In the genomic region with DNA sequence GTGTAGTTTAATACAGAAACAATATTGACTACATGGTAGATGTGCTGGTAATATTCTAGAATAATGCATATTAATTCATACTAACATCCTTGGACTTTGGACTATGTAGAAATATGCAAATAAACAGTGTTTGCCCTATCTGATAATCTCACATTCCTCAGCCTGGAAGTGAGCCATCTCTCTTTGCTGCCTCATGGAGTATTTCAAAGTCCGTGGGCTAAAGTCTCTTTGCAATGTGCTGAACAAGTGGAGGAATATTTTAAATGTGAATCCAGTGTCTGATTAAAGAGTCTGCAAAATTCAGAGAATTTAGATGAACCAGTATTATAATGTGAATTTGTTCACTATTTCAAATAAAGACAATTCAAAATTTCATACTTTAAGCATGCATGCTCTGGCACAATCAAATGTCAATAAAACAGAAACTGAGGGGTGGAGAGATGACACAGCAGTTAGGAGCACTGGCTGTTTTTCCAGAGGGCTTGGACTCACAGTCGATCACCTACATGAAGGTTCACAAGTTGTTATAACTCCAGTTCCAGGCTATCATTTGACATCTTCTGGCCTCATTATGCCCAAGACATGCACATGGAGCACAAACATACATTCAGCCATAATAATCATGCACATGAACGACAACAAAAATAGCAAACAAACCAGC, we compare ENCODE assay signal across 15 mouse cellular contexts.
DNase-seq lines count a peak whose midpoint lies in the region; ATAC-seq and TF ChIP-seq lines count a peak whose summit lies in the region.
"Had no signal": no experiment of that assay in that cellular context is flagged by ENCODE, and none has a peak within 500 bp of the region (broad histone marks: within the 10 kb centered on the region; RNA-seq: fewer than 3 reads in every experiment).

No protein-coding gene starts in this region.

- H3K9me3 ChIP-seq in kidney, postnatal 0 days (replicated peaks; ENCODE audit: low read length): no peaks in the 10 kb centered on the region
- no peaks in the 10 kb centered on the region for H3K9me3 ChIP-seq in liver, postnatal 0 days (ENCODE audit: low read length)
- H3K9me3 ChIP-seq: embryonic facial prominence, embryonic 10.5 days had no signal

- no peak; the same call in 1 of the 2 replicates for ATAC-seq in kidney, postnatal 0 days (replicated peaks; ENCODE audit: low FRiP score, low read depth)
- ATAC-seq in liver, postnatal 0 days: peak; percentile 96
- ATAC-seq: CD4-positive, CD25-positive, alpha-beta regulatory T cell, adult 4 months; inflammation-experienced regulatory T-cells, adult 6 months had no signal

- intact Hi-C loops in heart, postnatal 10 days (cut with DNase I): no loop called here

- no peak overlapping the region for H3K4me2 ChIP-seq in kidney, postnatal 0 days (ENCODE audit: low read length)
- H3K4me2 ChIP-seq in liver, postnatal 0 days (ENCODE audit: low read depth, low read length): no peak overlapping the region

- no peaks in the 10 kb centered on the region for H3K4me1 ChIP-seq in kidney, postnatal 0 days (replicated peaks; ENCODE audit: insufficient read depth, low read length)
- H3K4me1 ChIP-seq in liver, postnatal 0 days (ENCODE audit: insufficient read depth): no peaks in the 10 kb centered on the region
- H3K4me1 ChIP-seq: embryonic facial prominence, embryonic 10.5 days had no signal

- peak; percentile 1 to 58 for DNase-seq in layer of hippocampus, adult 18-20 months (ENCODE audit: low spot score in 2 of 2)
- no peak for DNase-seq in layer of hippocampus, postnatal 25 days (ENCODE audit: extremely low spot score in 1 of 2, low spot score in 1 of 2)
- DNase-seq in right cerebral cortex, adult 18-20 months: peak; percentile 23
- DNase-seq in right cerebral cortex, postnatal 25 days: no peak
- DNase-seq in kidney, postnatal 0 days (ENCODE audit: low spot score): peak; percentile 51
- peak; percentile 26 for DNase-seq in liver, postnatal 0 days
- DNase-seq in heart, postnatal 10 days: no peak
- no peak for DNase-seq in spleen, adult 12 weeks (ENCODE audit: low spot score)
- DNase-seq: cerebellum, adult 11-12 months; gastrocnemius, postnatal 14 days; midbrain, embryonic 14.5 days; thymus, adult 2 months had no signal

- peak; percentile 11; the same call in 1 of the 2 replicates for TF ChIP-seq EP300 in liver, postnatal 0 days (IDR thresholded peaks at IDR 0.05; ENCODE audit: low read depth)

- H3K36me3 ChIP-seq in kidney, postnatal 0 days (ENCODE audit: insufficient read depth, low read length): no peaks in the 10 kb centered on the region
- H3K36me3 ChIP-seq in liver, postnatal 0 days (replicated peaks; ENCODE audit: insufficient read depth, low read length): no peaks in the 10 kb centered on the region
- H3K36me3 ChIP-seq: embryonic facial prominence, embryonic 10.5 days had no signal

- no peak overlapping the region for H3K9ac ChIP-seq in kidney, postnatal 0 days (ENCODE audit: low read depth, low read length)
- no peak overlapping the region for H3K9ac ChIP-seq in liver, postnatal 0 days (replicated peaks)

- H3K27me3 ChIP-seq in kidney, postnatal 0 days (ENCODE audit: insufficient read depth, low read length): no peaks in the 10 kb centered on the region
- H3K27me3 ChIP-seq in liver, postnatal 0 days (ENCODE audit: insufficient read depth, low read length): no peaks in the 10 kb centered on the region

- no peak for TF ChIP-seq CTCF in kidney, postnatal 0 days (IDR thresholded peaks at IDR 0.05; ENCODE audit: low read depth)
- no peak for TF ChIP-seq CTCF in liver, postnatal 0 days (IDR thresholded peaks at IDR 0.05; ENCODE audit: low read depth)

- 75% methylated on average over 3 of the region's 3 CpGs for WGBS in kidney, postnatal 0 days
- 52% methylated on average over 3 of the region's 3 CpGs for WGBS in liver, postnatal 0 days (ENCODE audit: insufficient replicate concordance)

- H3K27ac ChIP-seq in kidney, postnatal 0 days: no peak overlapping the region
- H3K27ac ChIP-seq in liver, postnatal 0 days (ENCODE audit: low read depth): peak overlapping the region; percentile 58; the same call in 1 of the 2 replicates
- H3K27ac ChIP-seq: embryonic facial prominence, embryonic 10.5 days had no signal

- H3K4me3 ChIP-seq in kidney, postnatal 0 days (replicated peaks; ENCODE audit: low read depth, low read length): no peak overlapping the region
- no peak overlapping the region for H3K4me3 ChIP-seq in liver, postnatal 0 days (ENCODE audit: low read depth, low read length)
- H3K4me3 ChIP-seq: embryonic facial prominence, embryonic 10.5 days had no signal

Comparison
In these comparisons a context has a peak if more than half of its experiments do, and no peak if none do; other contexts are left out.
1. DNase-seq: peak in layer of hippocampus, adult 18-20 months (2 of 2), right cerebral cortex, adult 18-20 months (single experiment), kidney, postnatal 0 days (single experiment) and liver, postnatal 0 days (single experiment); none in layer of hippocampus, postnatal 25 days (0 of 2), right cerebral cortex, postnatal 25 days (single experiment), heart, postnatal 10 days (0 of 2) and spleen, adult 12 weeks (single experiment).